Mouse (Mus musculus) midbrain, embryonic 15.5 days (tissue): ENCODE measurements around the gene Ifngr2. TPM values are rescaled to one million over a fixed set of nuclear protein-coding genes. Genes with fewer than 3 reads are reported as not detected.

Experiments used
- ATAC-seq: fragments of 200-750 bp; cut with Nextera tagmentation; replicated peaks from 2 replicates; pipeline ENCODE4 v1.8.0; 2017; ENCODE audit warnings: moderate TSS enrichment
- H3K27ac ChIP-seq: fragments of 300-500 bp; sonication (generic); 2 replicates; pipeline ENCODE4 v1.5.1; 2015; ENCODE audit warnings: mild to moderate bottlenecking, inconsistent platforms
- H3K27me3 ChIP-seq: fragments of 300-500 bp; sonication (generic); replicated peaks from 2 replicates; pipeline ENCODE4 v1.6.1; 2015; ENCODE audit warnings: inconsistent platforms
- H3K36me3 ChIP-seq: fragments of 300-500 bp; sonication (generic); replicated peaks from 2 replicates; pipeline ENCODE4 v1.6.1; 2015; ENCODE audit warnings: inconsistent platforms
- H3K4me1 ChIP-seq: fragments of 300-500 bp; sonication (generic); 2 replicates; pipeline ENCODE4 v1.6.1; 2015; ENCODE audit warnings: inconsistent platforms
- H3K4me2 ChIP-seq: fragments of 300-500 bp; sonication (generic); 2 replicates; pipeline ENCODE4 v1.6.1; 2015; ENCODE audit warnings: inconsistent platforms, mild to moderate bottlenecking, moderate library complexity
- H3K4me3 ChIP-seq: fragments of 300-500 bp; sonication (generic); 2 replicates; pipeline ENCODE4 v1.5.1; 2015; ENCODE audit warnings: mild to moderate bottlenecking, inconsistent platforms
- H3K9ac ChIP-seq: fragments of 300-500 bp; sonication (generic); 2 replicates; pipeline ENCODE4 v1.6.1; 2015; ENCODE audit warnings: mild to moderate bottlenecking, inconsistent platforms
- H3K9me3 ChIP-seq: fragments of 300-500 bp; sonication (generic); 2 replicates; pipeline ENCODE4 v1.6.1; 2016; ENCODE audit warnings: inconsistent platforms
- WGBS: fragments of 180-500 bp; shearing (Covaris S2); methylation state at CpG from one replicate; pipeline ENCODE4 v1.1.7; 2015; ENCODE audit warnings: mixed read lengths; 5-methylcytosine and 5-hydroxymethylcytosine counted together
- polyA plus RNA-seq: library from polyadenylated mRNA; unstranded; fragments of >200 nt; fragmentation: Nextera tagmentation; extraction: Ambion mirVana; gene quantifications from 2 replicates; pipeline ENCODE4 v1.2.1, GENCODE M21; 2015

Ifngr2 gene
- polyA plus RNA-seq, 1 experiment from 2014 or later, result 94.2 TPM

GRCm38 (mm10) chr16:91578980-91579720 is 32.3 kb downstream of the Ifngr2 start:
- no peak overlapping the region for H3K27ac ChIP-seq

GRCm38 (mm10) chr16:91582307-91582706 is 35.4 kb downstream of the Ifngr2 start:
- no peak overlapping the region for H3K4me3 ChIP-seq
- H3K9me3 ChIP-seq, result no peaks in the 10 kb centered on the region
- no peak for ATAC-seq
- H3K4me2 ChIP-seq, result no peak overlapping the region
- no peak overlapping the region for H3K27ac ChIP-seq
- WGBS, result 74% methylated on average over 2 of the region's 2 CpGs
- H3K36me3 ChIP-seq, result peaks cover 3% of the 10 kb centered on the region; the same call in 1 of the 2 replicates
- no peaks in the 10 kb centered on the region for H3K27me3 ChIP-seq
- no peaks in the 10 kb centered on the region for H3K4me1 ChIP-seq
- H3K9ac ChIP-seq, result no peak overlapping the region

More at GRCm38 (mm10) chr16:91578980-91579720, 32.3 kb downstream of the Ifngr2 start:
- 0 out of 2 replicates have a peak, but pooled peaks cover 4% of the 10 kb centered on the region for H3K36me3 ChIP-seq
- H3K9ac ChIP-seq, result no peak overlapping the region
- no peak overlapping the region for H3K4me2 ChIP-seq
- H3K27me3 ChIP-seq, result no peaks in the 10 kb centered on the region
- H3K9me3 ChIP-seq, result no peaks in the 10 kb centered on the region
- H3K4me1 ChIP-seq, result no peaks in the 10 kb centered on the region
- 85% methylated on average over 14 of the region's 14 CpGs for WGBS
- H3K4me3 ChIP-seq, result no peak overlapping the region
- ATAC-seq, result no peak

- Histone ChIP-seq H3K4me2 (no peak overlapping the region), H3K27me3 (no peaks in the 10 kb centered on the region), H3K9me3 (no peaks in the 10 kb centered on the region), H3K27ac (no peak overlapping the region), H3K36me3 (no peaks in the 10 kb centered on the region; the same call in 1 of the 2 replicates), H3K4me1 (no peaks in the 10 kb centered on the region), H3K9ac (no peak overlapping the region), H3K4me3 (no peak overlapping the region)
- no peak for ATAC-seq
- 87% methylated on average over 5 of the region's 5 CpGs for WGBS
Observed at GRCm38 (mm10) chr16:91585617-91586016, 38.7 kb downstream of the Ifngr2 start.

- Histone ChIP-seq H3K36me3 (no peaks in the 10 kb centered on the region; the same call in 1 of the 2 replicates), H3K4me2 (no peak overlapping the region), H3K4me1 (no peaks in the 10 kb centered on the region), H3K27me3 (no peaks in the 10 kb centered on the region), H3K4me3 (no peak overlapping the region), H3K9me3 (no peaks in the 10 kb centered on the region), H3K9ac (no peak overlapping the region), H3K27ac (no peak overlapping the region)
- no peak for ATAC-seq
- WGBS, result 95% methylated on average over 6 of the region's 6 CpGs
Observed at GRCm38 (mm10) chr16:91586244-91586643, 39.4 kb downstream of the Ifngr2 start.

DNA sequence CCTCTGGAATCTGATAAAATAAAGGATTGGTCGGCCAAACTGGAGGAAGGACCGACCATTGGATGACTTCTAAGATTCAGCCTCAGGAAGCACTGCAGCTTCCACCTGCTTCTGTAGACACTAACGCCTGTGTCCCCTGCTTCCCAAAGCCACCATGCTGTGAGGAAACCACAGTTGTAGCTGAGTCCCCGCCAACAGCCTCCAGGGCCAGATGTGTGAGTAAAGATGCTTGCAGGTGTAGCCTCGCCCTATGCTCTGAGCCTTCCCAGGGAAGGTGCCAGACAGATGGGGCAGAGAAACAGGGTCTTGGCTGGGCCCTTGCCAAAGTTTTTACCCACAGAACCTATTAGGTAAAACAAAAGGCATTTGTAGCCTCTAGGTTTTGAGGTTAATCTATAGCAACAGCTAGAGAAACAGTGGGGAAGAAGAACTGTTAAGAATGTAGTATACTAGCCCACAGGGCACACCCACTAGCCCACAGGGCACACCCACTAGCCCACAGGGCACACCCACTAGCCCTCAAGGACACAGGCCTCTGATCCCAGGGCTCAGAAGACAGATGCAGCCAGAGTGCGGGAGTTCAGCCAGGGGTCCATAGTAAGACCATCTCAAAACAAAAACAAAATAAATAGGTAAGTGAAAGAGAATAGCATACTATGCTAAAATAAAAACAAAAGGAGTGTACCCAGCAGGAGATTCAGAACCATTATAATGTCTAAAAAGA is 41.0 kb downstream of the Ifngr2 start:
- WGBS, result 62% methylated on average over 6 of the region's 6 CpGs

DNA sequence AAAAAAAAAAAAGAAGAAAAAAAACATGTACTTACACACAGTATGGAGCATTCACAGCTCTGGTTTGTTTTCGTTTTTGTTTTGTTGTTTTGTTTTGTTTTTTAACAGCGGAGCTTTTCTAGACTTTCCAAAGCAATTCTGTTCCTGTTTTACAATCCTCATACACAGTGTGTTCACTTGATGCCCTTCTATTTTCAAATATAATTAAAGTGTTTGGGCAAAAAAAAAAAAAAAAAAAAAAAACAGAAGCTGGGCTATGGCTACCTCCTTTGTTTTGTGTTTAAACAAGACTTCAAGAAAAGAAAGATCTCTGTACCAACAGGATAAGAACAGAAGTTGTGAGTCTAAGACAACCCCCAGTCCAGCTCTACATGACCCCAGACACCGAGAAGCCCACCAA is 41.8 kb downstream of the Ifngr2 start:
- Histone ChIP-seq H3K4me1 (no peaks in the 10 kb centered on the region; the same call in 1 of the 2 replicates), H3K4me2 (no peak overlapping the region), H3K27ac (no peak overlapping the region), H3K36me3 (no peaks in the 10 kb centered on the region; the same call in 1 of the 2 replicates), H3K9ac (no peak overlapping the region), H3K9me3 (no peaks in the 10 kb centered on the region), H3K27me3 (no peaks in the 10 kb centered on the region), H3K4me3 (no peak overlapping the region)
- WGBS, result 87% methylated on average over 3 of the region's 3 CpGs
- ATAC-seq, result no peak

More for the DNA sequence above, 41.0 kb downstream of the Ifngr2 start:
- no peaks in the 10 kb centered on the region for H3K27me3 ChIP-seq
- H3K36me3 ChIP-seq, result no peaks in the 10 kb centered on the region; the same call in 1 of the 2 replicates
- no peak overlapping the region for H3K4me2 ChIP-seq
- H3K9me3 ChIP-seq, result no peaks in the 10 kb centered on the region
- no peak overlapping the region for H3K4me3 ChIP-seq
- H3K27ac ChIP-seq, result no peak overlapping the region
- ATAC-seq, result no peak
- no peaks in the 10 kb centered on the region for H3K4me1 ChIP-seq
- no peak overlapping the region for H3K9ac ChIP-seq

DNA sequence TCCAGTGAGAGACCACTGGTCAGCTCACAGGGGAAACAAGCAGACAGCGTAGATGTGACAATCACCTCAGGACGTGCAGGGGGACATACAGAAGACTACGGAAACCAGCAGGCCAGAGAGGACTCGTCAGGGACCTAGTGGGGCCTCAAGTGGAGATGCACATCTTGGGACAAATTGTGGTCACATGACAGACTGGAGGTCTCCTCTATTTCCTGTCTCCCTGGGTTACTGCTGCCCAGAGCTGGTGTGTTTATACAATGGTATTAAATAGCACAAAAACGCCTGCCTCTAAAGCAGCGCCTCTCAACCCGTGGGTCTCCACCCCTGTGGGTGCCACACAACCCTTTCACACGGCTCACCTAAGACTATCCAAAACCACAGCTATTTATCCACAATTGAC is 45.3 kb downstream of the Ifngr2 start:
- Histone ChIP-seq H3K4me3 (no peak overlapping the region), H3K9ac (no peak overlapping the region), H3K36me3 (no peaks in the 10 kb centered on the region), H3K4me1 (peaks cover 9% of the 10 kb centered on the region), H3K27me3 (no peaks in the 10 kb centered on the region), H3K9me3 (no peaks in the 10 kb centered on the region), H3K27ac (no peak overlapping the region), H3K4me2 (no peak overlapping the region)
- no peak for ATAC-seq
- WGBS, result 79% methylated on average over 8 of the region's 8 CpGs

DNA sequence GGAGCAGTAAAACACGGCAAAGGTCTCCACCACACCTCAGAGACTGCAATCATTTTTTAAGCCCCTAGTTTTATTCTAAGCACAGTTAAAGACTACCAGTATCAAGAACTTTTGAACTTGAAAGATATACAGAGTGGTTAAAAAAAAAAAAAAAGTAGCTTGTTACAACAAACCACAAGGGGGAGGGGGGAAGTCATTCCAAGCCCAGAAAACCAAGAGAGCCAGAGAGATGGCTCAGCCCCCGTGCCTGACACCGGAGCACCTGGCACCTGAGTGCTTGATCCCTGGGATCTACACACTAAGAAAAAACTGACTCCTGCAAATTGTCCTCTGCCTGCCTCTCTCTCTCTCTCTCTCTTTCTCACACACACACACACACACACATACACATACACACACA is 46.4 kb downstream of the Ifngr2 start:
- WGBS, result 77% methylated on average over 3 of the region's 3 CpGs
- no peak for ATAC-seq
- Histone ChIP-seq H3K27ac (no peak overlapping the region), H3K9me3 (no peaks in the 10 kb centered on the region), H3K4me3 (no peak overlapping the region), H3K27me3 (no peaks in the 10 kb centered on the region), H3K4me2 (no peak overlapping the region), H3K4me1 (peaks cover 9% of the 10 kb centered on the region), H3K36me3 (no peaks in the 10 kb centered on the region), H3K9ac (no peak overlapping the region)

DNA sequence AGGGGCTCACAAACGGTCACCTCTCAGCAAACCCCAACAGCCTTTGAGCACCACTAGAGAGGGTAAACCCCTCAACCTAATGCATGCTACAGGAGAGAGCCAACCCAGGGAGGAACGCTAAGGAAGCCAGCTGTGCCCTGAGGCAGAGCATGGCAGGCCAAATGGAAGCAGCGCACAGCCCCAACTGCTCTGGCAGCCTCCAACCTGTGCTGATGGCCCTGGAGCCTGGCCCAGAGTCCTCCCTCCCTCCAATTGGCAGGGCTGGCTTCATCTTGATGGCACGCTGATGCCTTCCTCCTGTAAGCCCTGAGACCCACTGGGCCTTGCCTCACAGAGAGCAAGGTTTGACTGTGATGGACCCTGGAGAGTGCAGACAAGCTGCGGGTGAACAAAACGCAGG is 48.2 kb downstream of the Ifngr2 start:
- Histone ChIP-seq H3K9ac (no peak overlapping the region), H3K4me2 (no peak overlapping the region), H3K4me3 (no peak overlapping the region), H3K4me1 (peaks cover 9% of the 10 kb centered on the region), H3K27ac (no peak overlapping the region), H3K36me3 (no peaks in the 10 kb centered on the region), H3K27me3 (0 out of 2 replicates have a peak, but pooled peaks cover 4% of the 10 kb centered on the region), H3K9me3 (no peaks in the 10 kb centered on the region)
- WGBS, result 79% methylated on average over 6 of the region's 6 CpGs
- ATAC-seq, result no peak

DNA sequence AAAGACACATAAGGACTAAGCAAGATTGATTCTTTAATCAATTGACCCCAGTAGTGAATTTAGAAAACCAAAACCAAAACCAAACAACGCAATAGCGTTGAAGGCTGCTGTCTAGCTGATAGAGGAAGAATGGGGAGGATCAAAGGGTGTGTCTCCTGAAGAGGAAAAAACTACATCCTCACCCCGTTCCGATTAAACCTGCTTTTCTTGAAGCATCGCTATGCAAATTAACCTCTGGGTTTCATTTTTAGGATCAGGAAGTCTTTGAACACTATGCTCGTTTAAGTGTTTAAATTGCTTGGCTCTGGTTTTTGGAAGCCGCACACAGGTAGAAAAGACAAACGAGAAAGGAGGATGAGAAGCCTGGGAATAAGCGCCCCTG is 49.5 kb downstream of the Ifngr2 start:
- WGBS, result 20% methylated on average over 9 of the region's 9 CpGs

DNA sequence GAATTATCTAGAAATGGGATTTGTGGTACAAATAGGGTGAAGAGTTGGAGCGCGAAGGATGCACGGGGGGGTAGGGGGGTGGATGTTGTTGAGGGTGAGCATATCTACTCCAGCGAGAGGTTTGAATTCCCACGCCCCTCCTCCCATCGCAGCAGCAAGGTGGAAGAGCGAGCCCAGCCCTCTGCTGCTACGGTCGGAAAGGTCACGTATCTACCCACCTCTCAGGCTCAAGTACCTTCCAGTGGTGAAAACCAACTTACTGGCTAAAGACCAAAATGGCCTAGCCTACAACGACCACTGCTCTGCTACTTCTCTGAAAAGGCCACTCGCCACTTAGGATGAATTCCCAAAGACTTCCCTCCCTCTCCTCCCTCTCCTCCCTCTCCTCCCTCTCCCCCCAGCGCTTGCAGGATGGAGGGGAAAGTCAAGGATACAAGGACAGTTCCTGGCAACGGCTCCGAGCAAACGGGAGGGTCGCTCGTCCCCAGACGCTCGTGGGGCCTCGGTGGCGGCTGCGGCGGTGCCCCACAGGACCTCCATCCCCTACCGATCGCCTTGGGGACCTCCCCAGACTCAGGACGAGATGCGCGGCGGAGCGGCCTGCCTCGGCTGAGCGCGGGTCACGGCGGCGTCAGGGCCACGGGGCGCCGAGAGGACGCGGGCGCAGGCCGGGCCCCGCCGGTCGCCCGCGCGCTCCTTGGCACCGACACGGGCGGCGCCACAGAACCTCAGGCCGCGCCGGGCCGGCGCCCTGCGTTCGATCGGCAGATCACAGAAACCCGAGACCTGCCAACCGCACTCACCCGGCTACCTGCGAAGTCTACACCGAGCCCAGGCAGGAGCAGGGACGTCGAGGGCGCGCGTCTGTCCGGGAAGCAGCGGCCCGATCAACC is 50.2 kb downstream of the Ifngr2 start:
- no peaks in the 10 kb centered on the region for H3K36me3 ChIP-seq
- peak overlapping the region; percentile 79 for H3K27ac ChIP-seq
- H3K4me1 ChIP-seq, result peaks cover 9% of the 10 kb centered on the region
- peak overlapping the region; percentile 73 for H3K9ac ChIP-seq
- H3K4me2 ChIP-seq, result peak overlapping the region; percentile 61
- peak overlapping the region; percentile 77 for H3K4me3 ChIP-seq
- H3K27me3 ChIP-seq, result 0 out of 2 replicates have a peak, but pooled peaks cover 4% of the 10 kb centered on the region
- ATAC-seq, result peak; percentile 12; the same call in 1 of the 2 replicates
- no peaks in the 10 kb centered on the region for H3K9me3 ChIP-seq
- under 1% methylated on average over 75 of the region's 75 CpGs for WGBS

More for the DNA sequence above, 49.5 kb downstream of the Ifngr2 start:
- Histone ChIP-seq H3K27ac (no peak overlapping the region), H3K9me3 (no peaks in the 10 kb centered on the region), H3K4me2 (peak overlapping the region; percentile 61), H3K36me3 (no peaks in the 10 kb centered on the region), H3K9ac (peak overlapping the region; percentile 73; the same call in 1 of the 2 replicates), H3K27me3 (0 out of 2 replicates have a peak, but pooled peaks cover 4% of the 10 kb centered on the region), H3K4me3 (peak overlapping the region; percentile 77), H3K4me1 (peaks cover 9% of the 10 kb centered on the region)
- ATAC-seq, result no peak

GRCm38 (mm10) chr16:91597672-91598010 is 50.8 kb downstream of the Ifngr2 start, which contains the start of gene Tmem50b:
TSS of gene Tmem50b (minus strand) at chr16:91597800.
- ATAC-seq, result peak; percentile 99
- Histone ChIP-seq H3K4me2 (peak within 1 kb of the TSS; percentile 61), H3K4me1 (peaks cover 9% of the 10 kb centered on the region), H3K9ac (peak within 1 kb of the TSS; percentile 73), H3K9me3 (no peaks in the 10 kb centered on the region), H3K27me3 (0 out of 2 replicates have a peak, but pooled peaks cover 4% of the 10 kb centered on the region), H3K4me3 (peak within 1 kb of the TSS; percentile 77), H3K36me3 (no peaks in the 10 kb centered on the region), H3K27ac (peak within 1 kb of the TSS; percentile 79)
- under 1% methylated on average over 34 of the region's 34 CpGs for WGBS
